Mouse (Mus musculus): ENCODE data around the gene Nr1d1.

The Nr1d1 gene

GRCm38 (mm10) chr11:98738428-98738911 lies 36.7 kb downstream of the Nr1d1 start:
- in situ Hi-C loops (cut with MboI): loop anchor here (10.0 kb wide), 1 partner anchor 46 kb away; no protein-coding TSS in a partner anchor

- in situ Hi-C loops (cut with MboI): loop anchor here (10.0 kb wide), 1 partner anchor 48 kb away; no protein-coding TSS in a partner anchor
These were observed 37.9 kb downstream of the Nr1d1 start for GRCm38 (mm10) chr11:98737220-98737619.

- in situ Hi-C loops (cut with MboI): loop anchor here (10.0 kb wide), 1 partner anchor 49 kb away; no protein-coding TSS in a partner anchor
These were observed 39.0 kb downstream of the Nr1d1 start for GRCm38 (mm10) chr11:98736176-98736575.

- in situ Hi-C loops (cut with MboI): loop anchor here (10.0 kb wide), 1 partner anchor 50 kb away; no protein-coding TSS in a partner anchor
These were observed 40.0 kb downstream of the Nr1d1 start for GRCm38 (mm10) chr11:98735111-98735510.

GRCm38 (mm10) chr11:98734020-98734419 lies 41.1 kb downstream of the Nr1d1 start:
- in situ Hi-C loops (cut with MboI): loop anchor here (10.0 kb wide), 1 partner anchor 51 kb away; no protein-coding TSS in a partner anchor

GRCm38 (mm10) chr11:98731134-98731533 lies 44.0 kb downstream of the Nr1d1 start:
- in situ Hi-C loops (cut with MboI): loop anchor here (10.0 kb wide), 1 partner anchor 54 kb away; no protein-coding TSS in a partner anchor

- in situ Hi-C loops (cut with MboI): loop anchor here (10.0 kb wide), 1 partner anchor 54 kb away; no protein-coding TSS in a partner anchor
These were observed 44.4 kb downstream of the Nr1d1 start for GRCm38 (mm10) chr11:98730727-98731126.

- in situ Hi-C loops (cut with MboI): no loop called here
These were observed 46.0 kb downstream of the Nr1d1 start, which contains the start of gene Med24 for GRCm38 (mm10) chr11:98729119-98729588. Gene Med24 (minus strand): TSS chr11:98729435.

- in situ Hi-C loops (cut with MboI): no loop called here
These were observed 49.1 kb downstream of the Nr1d1 start for GRCm38 (mm10) chr11:98725926-98726506.

GRCm38 (mm10) chr11:98723098-98723497 lies 52.0 kb downstream of the Nr1d1 start:
- in situ Hi-C loops (cut with MboI): no loop called here

GRCm38 (mm10) chr11:98721458-98722226 lies 53.5 kb downstream of the Nr1d1 start:
- in situ Hi-C loops (cut with MboI): no loop called here

- in situ Hi-C loops (cut with MboI): no loop called here
These were observed 54.4 kb downstream of the Nr1d1 start for GRCm38 (mm10) chr11:98720756-98721155.
